Mouse (Mus musculus): ENCODE measurements at regions not wholly inside any gene's neighbourhood (a gene's known extent, or its start where the extent isn't known, plus 50 kb on each side); places are given as distances from the start of the nearest gene placed in this dataset.
A peak's percentile ranks its signal among the peaks of the same experiment; 100 is the strongest.
"Not testable (repeated sequence)": the region's sequence is repeated elsewhere in the genome, so short reads cannot be mapped to it uniquely, and the experiment has no call there.

DNA sequence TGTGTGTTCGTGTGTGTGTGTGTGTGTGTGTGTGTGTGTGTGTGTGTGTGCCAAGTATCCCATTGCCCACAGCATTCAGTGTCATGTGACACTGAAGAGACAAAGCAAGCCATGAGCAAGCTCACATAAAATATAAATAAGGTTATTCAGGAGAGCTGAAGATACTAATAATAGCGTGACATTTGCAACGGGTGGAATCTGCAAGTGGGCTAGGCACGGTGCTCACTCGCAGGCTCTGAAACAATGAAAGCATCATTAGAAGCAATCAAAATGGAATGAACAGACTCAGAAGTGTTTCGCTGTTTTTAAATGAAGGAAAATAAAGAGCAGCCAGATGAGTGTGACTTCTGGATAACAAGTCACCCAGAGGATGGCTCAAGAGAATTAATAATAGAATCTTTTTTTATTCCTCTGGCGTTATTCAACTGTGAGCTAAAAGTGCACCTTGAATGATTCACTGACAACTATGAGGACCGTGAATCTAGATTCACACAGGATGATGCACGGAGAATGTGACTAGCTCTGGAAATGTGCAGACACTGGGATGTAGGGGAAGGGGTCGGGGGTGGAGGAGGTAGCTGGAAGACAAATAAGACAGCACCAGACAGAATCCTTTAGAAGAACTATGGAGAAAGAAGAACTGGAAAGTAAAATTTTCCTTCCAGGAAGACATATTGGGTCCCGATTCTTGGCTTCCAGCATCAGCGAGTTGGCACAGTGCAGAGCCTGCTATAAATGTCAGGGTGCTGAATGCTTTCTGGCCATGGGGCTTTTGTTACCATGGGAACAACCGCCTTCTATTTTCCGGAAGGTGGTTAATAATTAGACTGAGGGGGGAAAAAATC is 55.3 kb downstream of the Actbl2 start:
- no peak for DNase-seq (ENCODE audit: low spot score)

DNA sequence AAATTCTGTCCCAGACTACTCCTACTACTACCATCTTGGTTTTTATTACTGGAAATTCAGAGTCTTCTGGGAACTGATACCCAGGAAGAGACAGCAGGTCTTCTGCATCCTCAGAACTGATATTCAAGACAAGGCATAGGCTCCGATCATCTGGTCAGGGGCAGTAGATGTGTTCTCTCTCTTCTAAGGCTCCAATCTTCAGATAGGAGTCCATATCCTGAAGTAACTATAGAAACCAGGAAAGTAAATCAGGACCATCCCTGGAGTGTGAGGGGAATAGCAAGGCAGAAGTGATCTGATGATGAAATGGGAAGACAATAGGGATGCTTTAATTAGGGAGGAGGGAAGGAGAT is 55.9 kb downstream of the Actbl2 start:
- DNase-seq (ENCODE audit: low spot score), result no peak

DNA sequence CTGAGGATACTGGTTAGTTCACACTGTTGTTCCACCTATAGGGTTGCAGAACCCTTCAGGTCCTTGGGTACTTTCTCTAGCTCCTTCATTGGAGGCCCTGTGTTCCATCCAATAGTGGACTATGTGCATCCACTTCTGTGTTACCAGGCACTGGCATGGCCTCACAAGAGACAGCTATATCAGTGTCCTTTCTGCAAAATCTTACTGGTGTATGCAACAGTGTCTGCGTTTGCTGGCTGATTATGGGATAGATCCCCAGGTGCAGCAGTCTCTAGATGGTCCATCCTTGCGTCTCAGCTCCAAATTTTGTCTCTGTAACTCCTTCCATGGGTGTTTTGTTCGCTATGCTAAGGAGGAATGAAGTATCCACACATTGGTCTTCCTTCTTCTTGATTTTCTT is 58.7 kb downstream of the Actbl2 start:
- DNase-seq (ENCODE audit: low spot score), result not testable (repeated sequence)

DNA sequence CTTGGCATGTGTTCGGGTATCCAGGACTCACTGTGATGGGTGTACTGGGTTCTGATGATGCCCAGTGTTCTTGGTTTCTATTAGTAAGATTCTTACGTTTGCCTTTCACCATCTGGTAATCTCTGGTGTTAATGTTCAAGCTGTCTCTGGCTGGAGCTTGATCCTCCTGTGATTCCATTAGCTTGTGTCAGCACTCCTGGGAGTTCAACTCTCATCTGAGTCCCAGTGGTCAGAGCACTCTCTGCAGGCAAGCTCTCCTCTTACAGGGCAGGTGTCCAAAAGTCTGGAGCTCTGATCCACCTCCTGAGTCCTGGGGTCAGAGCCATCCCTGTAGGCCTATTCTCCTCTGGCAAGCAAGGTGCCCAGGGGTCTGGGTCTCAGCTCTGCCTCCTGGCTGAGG is 63.1 kb downstream of the Actbl2 start:
- not testable (repeated sequence) for DNase-seq (ENCODE audit: low spot score)

DNA sequence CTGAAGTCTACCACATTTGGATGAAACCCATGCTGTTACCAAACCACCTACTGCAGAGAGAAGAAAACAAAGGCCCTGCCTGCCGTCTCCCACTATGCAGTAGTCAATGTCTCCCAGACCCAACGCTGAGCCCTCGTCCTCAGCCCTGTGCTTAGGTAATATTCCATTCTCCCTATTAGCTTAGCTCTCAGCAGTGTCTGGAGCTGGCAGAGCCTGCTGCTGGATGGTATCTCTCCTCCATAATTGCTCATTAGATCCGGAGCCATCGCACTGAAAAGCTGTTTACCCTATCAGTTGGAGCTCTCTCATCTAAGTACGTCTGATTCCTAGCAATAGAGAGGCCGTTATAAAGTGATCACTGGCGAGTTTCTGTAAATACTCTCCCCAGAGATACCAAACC is 68.4 kb downstream of the Actbl2 start:
- DNase-seq (ENCODE audit: low spot score), result no peak

DNA sequence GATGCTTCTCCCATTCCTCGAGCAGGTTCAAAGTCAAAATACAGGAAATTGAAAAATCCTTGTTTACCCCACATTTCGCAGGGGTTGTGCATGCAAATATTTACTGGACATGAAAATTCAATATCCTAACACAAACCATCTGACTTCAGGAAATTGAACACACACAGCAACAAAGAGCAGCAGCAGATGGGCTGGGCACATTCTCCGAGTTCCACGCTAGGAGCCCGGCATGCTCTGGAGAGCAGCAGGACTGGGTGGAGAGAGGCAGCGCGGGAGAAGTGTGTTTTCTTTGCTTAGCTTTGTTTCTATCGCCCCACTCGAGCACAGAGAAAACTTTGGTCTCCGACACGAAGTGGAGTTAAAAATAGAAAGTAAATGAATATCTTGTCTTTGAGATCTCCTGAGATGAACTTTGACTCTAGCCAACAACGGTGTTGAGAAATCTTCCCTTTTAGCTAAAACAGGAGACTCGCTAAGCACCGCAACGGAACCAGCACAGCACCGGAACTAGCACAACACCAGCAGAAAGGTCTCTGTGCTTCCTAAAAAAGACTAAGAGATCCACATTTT is 71.4 kb downstream of the Actbl2 start:
- DNase-seq (ENCODE audit: low spot score), result peak; percentile 10

DNA sequence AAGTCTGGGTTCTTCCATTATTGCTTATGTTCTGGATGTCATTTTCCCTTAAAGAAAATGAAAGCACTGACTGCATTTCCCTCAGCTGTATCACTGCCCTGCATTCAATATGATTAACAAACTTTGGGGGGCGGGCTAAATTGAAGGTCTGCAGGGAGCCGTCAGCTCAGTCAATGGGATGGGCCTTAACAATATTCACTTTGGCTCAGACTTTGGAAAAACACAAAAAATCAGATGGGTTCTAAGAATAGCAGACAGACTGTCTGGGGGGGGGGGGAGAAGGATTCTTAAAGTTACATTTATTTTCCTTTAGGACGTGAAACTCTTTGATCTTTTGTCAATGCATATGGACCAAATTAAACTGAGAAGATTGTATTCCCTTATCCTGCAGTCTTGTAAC is 78.2 kb downstream of the Actbl2 start:
- DNase-seq (ENCODE audit: low spot score), result no peak

DNA sequence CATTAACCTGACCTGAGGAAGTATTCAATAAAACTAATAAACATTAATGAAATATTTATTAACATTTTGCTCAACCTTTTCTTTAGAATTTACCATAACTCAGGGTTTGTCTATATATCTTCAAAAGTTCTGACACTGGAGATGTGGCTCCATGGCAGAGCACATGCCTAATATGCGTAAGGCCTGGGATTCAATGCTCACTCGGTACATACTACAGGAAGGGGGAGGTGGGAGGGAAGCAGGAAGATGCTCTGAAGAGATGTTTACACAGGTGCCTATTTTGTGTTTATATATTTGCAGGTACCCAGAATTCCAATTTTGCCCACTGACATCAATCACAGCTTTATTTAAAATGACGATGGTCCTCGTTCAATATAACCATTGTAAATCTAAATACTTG is 79.0 kb downstream of the Actbl2 start:
- DNase-seq (ENCODE audit: low spot score), result no peak

DNA sequence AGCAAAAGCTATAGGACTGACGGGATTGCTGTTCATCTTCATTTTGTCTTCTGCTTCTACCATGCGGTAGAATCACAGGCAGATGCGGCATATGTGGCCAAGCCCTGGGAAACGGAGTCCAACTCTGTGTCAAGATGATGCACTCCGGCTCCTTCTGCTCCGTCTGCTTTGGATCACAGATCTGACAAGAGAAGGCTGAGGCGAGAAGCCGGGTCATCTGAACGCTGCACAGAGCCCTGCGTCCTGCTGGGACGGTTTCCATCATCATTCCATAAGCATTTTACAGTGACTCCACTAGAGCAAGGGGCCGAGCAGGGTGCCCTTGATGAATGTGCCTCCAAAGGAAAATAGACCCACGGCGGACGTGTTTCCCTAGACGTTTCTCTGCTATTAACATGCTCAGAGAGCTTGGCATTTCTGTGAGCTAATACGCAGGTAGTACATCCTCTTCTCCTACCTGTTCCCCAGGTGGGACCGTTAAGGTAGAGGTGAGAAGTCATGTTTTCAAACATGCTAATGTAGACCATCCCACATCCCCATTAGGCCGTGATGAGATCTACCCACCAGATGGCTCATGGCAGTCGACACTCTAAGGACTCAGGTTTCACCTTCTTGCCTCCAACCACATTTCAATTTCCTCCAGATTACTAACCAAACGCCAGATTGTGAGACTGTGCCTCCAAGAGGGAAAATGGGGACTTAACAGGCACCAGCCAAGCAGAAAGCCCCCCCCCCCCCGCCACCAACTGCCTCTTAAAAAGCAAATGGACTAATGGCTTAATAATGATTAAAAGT is 79.6 kb downstream of the Actbl2 start:
- peak; percentile 16 for DNase-seq (ENCODE audit: low spot score)

DNA sequence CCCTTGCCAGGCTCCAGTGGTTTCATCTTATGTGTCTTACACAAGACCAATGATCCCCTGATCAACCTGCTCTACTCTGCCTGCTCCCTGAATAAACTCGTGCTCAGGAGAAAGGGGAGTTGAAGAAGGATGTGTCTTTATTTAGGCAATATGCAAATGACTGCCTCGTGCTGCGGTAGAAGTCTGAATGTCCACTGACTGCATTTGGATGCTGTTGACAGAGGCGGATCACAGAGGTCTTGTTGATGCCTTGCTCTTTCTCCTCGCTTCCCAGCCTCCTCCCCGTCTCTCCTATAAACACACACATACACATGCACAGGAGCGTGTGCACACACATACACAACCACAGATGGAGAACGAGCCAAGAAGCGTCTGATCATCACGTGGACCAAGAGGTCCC is 90.2 kb downstream of the Actbl2 start:
- no peak for DNase-seq (ENCODE audit: low spot score)

DNA sequence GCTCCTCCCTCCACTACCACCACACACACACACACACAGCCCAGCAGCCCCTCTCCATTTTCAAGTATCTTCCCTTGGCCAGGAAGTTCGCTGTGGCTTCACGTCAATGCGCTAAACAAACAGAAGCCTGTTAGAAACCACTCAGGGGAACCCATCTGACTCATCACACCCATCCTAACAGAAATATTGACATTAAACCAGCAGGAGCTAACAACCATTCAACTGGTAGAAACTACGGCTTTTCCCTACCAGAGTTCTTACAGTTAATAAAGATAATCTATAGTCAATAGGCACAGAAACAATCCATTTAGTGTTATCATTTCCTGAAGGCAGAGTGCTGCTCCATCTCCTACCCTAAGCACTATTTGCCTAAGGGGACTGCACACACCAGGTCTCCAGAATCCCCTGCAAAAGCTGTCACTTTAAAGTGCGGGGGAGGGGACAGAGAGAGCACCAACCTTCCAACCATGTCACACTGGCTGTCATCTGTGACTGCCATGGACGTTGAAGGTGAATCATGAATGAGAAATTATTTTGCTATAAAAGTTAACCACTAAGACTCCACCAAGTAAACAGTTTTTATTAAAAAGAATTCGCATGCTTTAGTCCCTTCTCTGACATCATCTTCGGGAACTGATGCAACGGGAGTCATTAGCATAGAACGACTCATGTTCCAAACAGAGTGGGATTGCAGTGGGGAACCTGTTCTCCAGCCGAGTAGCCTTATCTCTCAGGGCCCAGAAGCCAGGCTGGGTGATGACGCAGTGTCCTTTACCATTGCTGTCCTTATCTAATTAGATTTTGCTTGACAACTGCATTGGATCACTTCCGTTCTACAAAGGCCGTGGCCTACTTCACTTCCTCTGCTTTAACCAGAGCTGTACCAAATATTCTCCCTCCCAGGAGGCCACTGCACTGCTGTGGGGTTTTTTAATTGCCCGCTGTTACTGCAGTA is 91.0 kb downstream of the Actbl2 start:
- no peak for DNase-seq (ENCODE audit: low spot score)

DNA sequence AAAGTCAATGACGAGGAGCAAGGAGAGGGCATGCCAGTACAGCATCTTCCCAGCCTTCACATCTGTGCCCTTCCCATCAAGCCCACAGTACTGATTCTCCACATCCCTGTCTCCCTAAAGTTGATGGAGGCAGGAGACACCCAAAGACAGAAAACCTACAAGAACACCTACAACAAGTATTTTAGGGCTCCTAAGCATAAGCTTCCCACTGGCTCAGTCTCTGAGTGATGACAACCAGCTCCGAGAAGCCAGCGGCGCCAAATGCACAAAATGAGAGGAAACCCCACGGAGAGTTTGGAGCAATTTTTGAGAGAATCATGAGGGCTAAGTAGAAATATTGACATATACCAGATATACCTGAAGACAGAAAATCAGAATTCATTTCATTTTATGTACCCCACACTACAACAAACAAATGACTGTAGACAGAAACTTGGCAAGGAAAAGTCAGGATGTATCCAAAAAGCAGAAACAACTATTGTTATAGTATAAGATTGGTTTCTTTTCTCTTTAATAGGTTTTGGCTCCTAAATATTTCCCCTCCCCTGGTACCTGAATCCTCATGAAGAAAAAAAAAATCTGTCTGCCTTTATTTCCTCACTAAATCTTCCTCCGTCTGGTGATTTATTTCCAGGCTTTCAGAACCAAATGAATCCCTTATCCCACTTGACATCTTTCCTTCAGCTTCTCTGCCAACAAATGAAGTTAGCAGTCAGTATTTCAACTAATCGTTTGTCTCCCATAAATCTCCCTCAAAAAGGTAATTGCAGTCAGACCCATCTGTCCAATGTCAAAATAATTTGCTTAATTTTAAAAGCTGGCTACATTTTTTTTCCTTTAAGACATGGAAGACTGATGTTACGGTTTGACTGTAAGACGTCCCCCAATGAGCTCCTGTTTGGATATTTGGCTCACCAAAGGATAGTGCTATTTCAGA is 102.0 kb downstream of the Actbl2 start:
- DNase-seq (ENCODE audit: low spot score), result no peak

DNA sequence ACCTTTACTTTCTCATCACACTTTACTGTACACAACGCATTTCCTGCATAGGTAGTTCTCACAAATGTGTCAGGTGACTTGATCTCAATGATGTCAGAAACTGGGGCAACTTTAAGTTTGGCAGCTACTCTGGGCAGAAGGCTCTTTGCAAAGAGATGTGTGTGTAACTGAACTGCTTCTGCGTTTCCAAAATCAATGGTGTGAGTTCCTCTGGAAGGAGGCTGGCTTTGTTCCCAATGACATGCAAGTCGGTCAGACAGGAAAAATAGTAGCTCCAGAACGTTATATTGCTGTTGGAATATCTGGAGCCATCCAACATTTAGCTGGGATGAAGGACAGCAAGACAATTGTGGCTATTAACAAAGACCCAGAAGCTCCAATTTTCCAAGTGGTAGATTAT is 106.6 kb downstream of the Actbl2 start:
- no peak for DNase-seq (ENCODE audit: low spot score)

DNA sequence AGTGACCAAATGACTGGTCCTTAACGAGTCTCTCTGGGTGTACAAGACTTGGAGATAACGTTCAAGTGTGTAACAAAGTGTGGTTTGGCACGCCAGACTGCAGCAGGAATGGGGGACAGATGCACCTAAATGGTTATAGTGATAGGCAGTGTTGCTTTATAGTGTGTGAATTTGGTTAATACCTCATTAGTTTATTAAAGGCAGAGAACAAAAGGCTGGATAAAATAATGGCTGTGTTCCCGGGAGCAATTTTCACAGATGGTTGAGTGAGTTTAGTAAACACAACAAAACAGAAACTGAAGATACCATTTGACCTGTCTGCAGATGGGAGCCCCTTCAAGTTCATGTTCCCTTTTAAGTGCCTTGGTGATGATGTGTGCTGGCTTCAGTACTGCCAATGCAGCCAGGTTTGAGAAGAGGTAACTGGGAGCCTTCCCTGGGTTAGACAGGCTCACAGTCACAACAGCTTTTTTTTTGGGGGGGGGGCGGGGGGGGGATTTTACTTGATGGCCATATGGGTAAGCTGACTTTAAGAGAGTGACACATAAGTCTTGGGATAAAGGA is 108.4 kb downstream of the Actbl2 start:
- DNase-seq (ENCODE audit: low spot score), result no peak

DNA sequence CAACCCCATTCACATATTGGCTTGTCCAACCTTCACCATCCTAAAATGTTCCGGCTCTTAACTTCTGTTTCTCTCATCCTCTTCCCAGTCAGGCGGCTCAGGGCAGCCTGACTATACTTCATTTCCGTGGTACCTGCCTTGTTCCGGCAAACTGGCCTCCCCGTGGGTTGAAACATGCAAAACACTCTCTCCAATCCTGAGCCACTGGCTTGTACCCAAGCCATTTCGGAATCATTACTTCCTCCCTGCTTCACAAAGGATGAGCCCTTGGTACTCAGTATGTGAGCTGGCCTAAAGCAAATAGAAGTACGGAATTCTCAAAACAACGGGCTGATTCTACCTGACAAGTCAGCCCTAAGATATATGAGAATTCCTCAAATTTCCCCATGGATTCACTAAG is 112.1 kb downstream of the Actbl2 start:
- no peak for DNase-seq (ENCODE audit: low spot score)

DNA sequence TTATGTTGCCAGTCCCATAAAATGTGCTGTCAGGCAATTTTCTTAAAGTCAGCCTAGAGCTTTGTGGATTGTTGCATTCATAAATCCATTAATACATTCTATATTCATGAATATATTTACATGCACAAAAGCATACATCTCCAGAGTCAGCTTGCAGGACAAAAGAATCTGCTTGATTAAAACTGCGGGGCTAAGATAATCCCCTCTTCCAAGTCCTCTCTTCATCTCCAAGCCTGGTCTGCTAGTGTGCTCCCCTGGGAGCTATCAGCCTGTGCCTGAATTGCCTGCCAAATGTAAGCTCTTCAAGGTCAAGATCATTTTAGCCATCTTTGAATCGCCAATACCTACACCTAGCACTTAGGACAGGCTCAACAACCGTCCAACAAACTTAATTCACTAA is 112.8 kb downstream of the Actbl2 start:
- DNase-seq (ENCODE audit: low spot score), result no peak

DNA sequence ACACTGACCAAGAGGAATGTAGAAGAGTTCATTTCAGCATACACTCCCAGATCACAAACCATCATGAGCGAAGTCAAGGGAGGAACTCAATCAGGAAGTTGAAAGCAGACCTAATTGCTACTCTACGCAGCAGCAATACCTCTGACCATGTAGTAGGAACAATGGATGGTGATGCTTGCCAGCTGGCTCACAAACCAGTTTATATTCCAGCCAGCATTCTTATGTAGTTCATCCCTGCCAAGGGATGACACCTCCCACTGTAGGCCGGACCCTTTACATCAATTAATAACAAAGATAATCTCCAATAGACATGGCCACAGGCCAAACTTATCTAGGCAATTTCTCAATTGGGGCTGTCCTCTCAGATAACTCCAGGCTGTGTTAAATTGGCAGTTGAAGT is 115.1 kb downstream of the Actbl2 start:
- DNase-seq (ENCODE audit: low spot score), result no peak

DNA sequence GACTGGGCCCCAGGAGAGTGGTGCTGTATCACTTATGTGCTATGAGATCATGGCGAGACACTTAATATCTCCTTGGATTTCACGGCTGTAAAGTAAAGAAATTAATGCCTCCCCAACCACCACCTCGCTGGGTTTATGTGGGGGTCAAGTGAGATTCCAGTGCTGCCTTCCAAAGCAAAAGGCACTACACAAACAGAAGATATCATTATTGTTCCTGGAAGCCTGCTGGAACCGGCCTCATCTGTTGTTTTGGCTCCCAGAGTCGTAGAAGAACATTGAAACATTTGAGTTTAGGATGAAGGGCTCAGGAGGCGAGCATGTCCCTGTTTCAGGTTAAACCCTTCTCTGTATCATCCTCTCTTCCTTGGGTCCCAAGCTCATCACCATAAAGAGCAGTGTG is 116.6 kb downstream of the Gpbp1 start:
- no peak for DNase-seq (ENCODE audit: low spot score)

DNA sequence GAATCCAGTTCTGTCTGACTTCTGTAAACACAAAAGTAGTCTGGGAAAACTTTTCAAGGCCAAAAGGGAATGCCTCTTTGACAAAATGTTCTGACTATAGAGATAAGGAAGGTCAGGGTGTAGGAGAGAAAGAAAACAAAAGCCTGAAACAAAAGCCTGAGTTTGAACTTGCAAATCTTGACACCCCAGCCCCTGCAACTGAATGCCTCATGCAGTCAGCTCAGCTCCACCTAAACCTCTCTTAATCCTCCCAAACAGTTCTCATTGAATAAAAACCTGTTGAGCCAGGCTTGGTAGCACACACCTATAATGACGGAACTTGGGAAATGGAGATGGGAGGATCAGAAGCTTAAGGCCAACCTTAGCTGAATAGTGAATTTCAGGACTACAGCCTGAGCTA is 116.1 kb downstream of the Gpbp1 start:
- no peak for DNase-seq (ENCODE audit: low spot score)
